Mouse (Mus musculus) v-Abl transformed pro-B cells (cell line): ENCODE measurements around the gene Cnst.

Experiments
- in situ Hi-C, 2 experiments: fragments of 400-800 bp; cut with MboI; formaldehyde crosslinking; loops; one replicate each; pipeline ENCODE4 v1.15.1; 2025; ENCODE audit not compliant: unreplicated experiment in 2 of 2

The Cnst gene

GRCm38 (mm10) chr1:179545768-179546550 lies at the start of gene Cnst, which contains the start of gene Tfb2m:
TSS of gene Cnst (plus strand) at chr1:179546370.
TSS of gene Tfb2m (minus strand) at chr1:179546267.
- in situ Hi-C loops: loop anchor here in 1 of 2 experiments (5.0 to 25.0 kb wide), 2 partner anchors 256 to 1209 kb away; partner anchors contain the start of genes Ahctf1, Gm10518 and Hnrnpu

GRCm38 (mm10) chr1:179499257-179499656 lies 46.9 kb upstream of the Cnst start:
- in situ Hi-C loops: loop anchor here (25.0 kb wide), 2 partner anchors 1562 to 1787 kb away; no protein-coding TSS in a partner anchor

GRCm38 (mm10) chr1:179502565-179502964 lies 43.6 kb upstream of the Cnst start:
- in situ Hi-C loops: loop anchor here (5.0 to 25.0 kb wide), 4 partner anchors 120 to 710 kb away; no protein-coding TSS in a partner anchor

- in situ Hi-C loops: loop anchor here in 1 of 2 experiments (10.0 to 25.0 kb wide), 2 partner anchors 338 to 706 kb away; no protein-coding TSS in a partner anchor
Measured at GRCm38 (mm10) chr1:179506530-179507315, 39.4 kb upstream of the Cnst start.

- in situ Hi-C loops: loop anchor here in 1 of 2 experiments (25.0 kb wide), 1 partner anchor 702 kb away; no protein-coding TSS in a partner anchor
Measured at GRCm38 (mm10) chr1:179510546-179511340, 35.4 kb upstream of the Cnst start.

- in situ Hi-C loops: loop anchor here in 1 of 2 experiments (25.0 kb wide), 1 partner anchor 700 kb away; no protein-coding TSS in a partner anchor
Measured at GRCm38 (mm10) chr1:179511895-179512294, 34.3 kb upstream of the Cnst start.

- in situ Hi-C loops: loop anchor here in 1 of 2 experiments (25.0 kb wide), 1 partner anchor 695 kb away; no protein-coding TSS in a partner anchor
Measured at GRCm38 (mm10) chr1:179516941-179517712, 29.0 kb upstream of the Cnst start.

GRCm38 (mm10) chr1:179517713-179518465 lies 28.3 kb upstream of the Cnst start, which contains the start of gene Smyd3:
TSS of gene Smyd3 (minus strand) at chr1:179518041.
- in situ Hi-C loops: loop anchor here in 1 of 2 experiments (25.0 kb wide), 1 partner anchor 694 kb away; no protein-coding TSS in a partner anchor

GRCm38 (mm10) chr1:179519901-179520300 lies 26.3 kb upstream of the Cnst start:
- in situ Hi-C loops: loop anchor here in 1 of 2 experiments (25.0 kb wide), 1 partner anchor 692 kb away; no protein-coding TSS in a partner anchor

GRCm38 (mm10) chr1:179539054-179539453 lies 7.1 kb upstream of the Cnst start:
- in situ Hi-C loops: loop anchor here in 1 of 2 experiments (25.0 kb wide), 1 partner anchor 1202 kb away; the partner anchor contains the start of gene Hnrnpu

GRCm38 (mm10) chr1:179539887-179540286 lies 6.3 kb upstream of the Cnst start:
- in situ Hi-C loops: loop anchor here in 1 of 2 experiments (25.0 kb wide), 1 partner anchor 1203 kb away; the partner anchor contains the start of gene Hnrnpu

GRCm38 (mm10) chr1:179541502-179541901 lies 4.7 kb upstream of the Cnst start:
- in situ Hi-C loops: loop anchor here in 1 of 2 experiments (25.0 kb wide), 1 partner anchor 1204 kb away; the partner anchor contains the start of gene Hnrnpu

GRCm38 (mm10) chr1:179546551-179546917 lies 364 bp downstream of the Cnst start:
- in situ Hi-C loops: loop anchor here in 1 of 2 experiments (5.0 to 25.0 kb wide), 2 partner anchors 256 to 1209 kb away; partner anchors contain the start of genes Ahctf1, Gm10518 and Hnrnpu

- in situ Hi-C loops: loop anchor here in 1 of 2 experiments (5.0 to 25.0 kb wide), 2 partner anchors 255 to 1210 kb away; partner anchors contain the start of genes Ahctf1, Gm10518 and Hnrnpu
Measured at GRCm38 (mm10) chr1:179547176-179547575, 1.0 kb downstream of the Cnst start.

- in situ Hi-C loops: loop anchor here in 1 of 2 experiments (5.0 to 25.0 kb wide), 2 partner anchors 254 to 1211 kb away; partner anchors contain the start of genes Ahctf1, Gm10518 and Hnrnpu
Measured at GRCm38 (mm10) chr1:179548220-179548619, 2.0 kb downstream of the Cnst start.

- in situ Hi-C loops: loop anchor here in 1 of 2 experiments (5.0 to 25.0 kb wide), 2 partner anchors 253 to 1212 kb away; partner anchors contain the start of genes Ahctf1, Gm10518 and Hnrnpu
Measured at GRCm38 (mm10) chr1:179548996-179549752, 3.0 kb downstream of the Cnst start.

- in situ Hi-C loops: no loop called here
Measured at GRCm38 (mm10) chr1:179551336-179551735, 5.2 kb downstream of the Cnst start.
